Mouse (Mus musculus) lung, embryonic 15.5 days (tissue): ENCODE data around the gene Tmsb15l. TPM values are rescaled to one million over a fixed set of nuclear protein-coding genes. Genes with fewer than 3 reads are reported as not detected.

Source experiments
- ATAC-seq: fragments of 200-750 bp; cut with Nextera tagmentation; 2 replicates; pipeline ENCODE4 v1.8.0; 2017; ENCODE audit warnings: moderate number of reproducible peaks, borderline replicate concordance; ENCODE audit not compliant: low FRiP score, low TSS enrichment; ENCODE audit errors: extremely low read depth
- H3K27ac ChIP-seq: fragments of 300-500 bp; sonication (generic); 2 replicates; pipeline ENCODE4 v1.5.1; 2015; ENCODE audit warnings: moderate library complexity, mild to moderate bottlenecking, inconsistent platforms
- H3K27me3 ChIP-seq: fragments of 300-500 bp; sonication (generic); 2 replicates; pipeline ENCODE4 v1.6.1; 2015; ENCODE audit warnings: inconsistent platforms
- H3K36me3 ChIP-seq: fragments of 300-500 bp; sonication (generic); 2 replicates; pipeline ENCODE4 v1.6.1; 2015; ENCODE audit warnings: inconsistent platforms
- H3K4me1 ChIP-seq: fragments of 300-500 bp; sonication (generic); 2 replicates; pipeline ENCODE4 v1.6.1; 2015; ENCODE audit warnings: inconsistent platforms
- H3K4me2 ChIP-seq: fragments of 300-500 bp; sonication (generic); 2 replicates; pipeline ENCODE4 v1.6.1; 2015; ENCODE audit warnings: inconsistent platforms, mild to moderate bottlenecking, moderate library complexity
- H3K4me3 ChIP-seq: fragments of 300-500 bp; sonication (generic); 2 replicates; pipeline ENCODE4 v1.5.1; 2015; ENCODE audit warnings: mild to moderate bottlenecking, inconsistent platforms
- H3K9ac ChIP-seq: fragments of 300-500 bp; sonication (generic); 2 replicates; pipeline ENCODE4 v1.6.1; 2015; ENCODE audit warnings: inconsistent platforms
- H3K9me3 ChIP-seq: fragments of 300-500 bp; sonication (generic); 2 replicates; pipeline ENCODE4 v1.6.1; 2016; ENCODE audit warnings: inconsistent platforms
- WGBS: fragments of 180-500 bp; shearing (Covaris S2); methylation state at CpG from one replicate; pipeline ENCODE4 v1.1.7; 2015; 5-methylcytosine and 5-hydroxymethylcytosine counted together
- polyA plus RNA-seq: library from polyadenylated mRNA; unstranded; fragments of >200 nt; fragmentation: Nextera tagmentation; extraction: Ambion mirVana; gene quantifications from 2 replicates; pipeline ENCODE4 v1.2.1, GENCODE M21; 2015

Tmsb15l gene
- 2.9 and 3.5 TPM in 2 replicates for polyA plus RNA-seq

GRCm38 (mm10) chrX:136976424-136977084 lies at the start of gene Tmsb15l, which contains the start of gene Tmsb15b1:
TSS of gene Tmsb15l (minus strand) at chrX:136976869.
TSS of gene Tmsb15b1 (minus strand) at chrX:136976874.
- no peaks in the 10 kb centered on the region for H3K27me3 ChIP-seq
- peak; percentile 100 for ATAC-seq
- no peaks in the 10 kb centered on the region for H3K9me3 ChIP-seq
- no peak within 1 kb of the TSS for H3K27ac ChIP-seq
- peak within 1 kb of the TSS; percentile 41 for H3K4me3 ChIP-seq
- 25% methylated on average over 15 of the region's 15 CpGs for WGBS
- no peaks in the 10 kb centered on the region for H3K4me1 ChIP-seq
- peak within 1 kb of the TSS; percentile 22; the same call in 1 of the 2 replicates for H3K9ac ChIP-seq
- no peaks in the 10 kb centered on the region for H3K36me3 ChIP-seq
- peak within 1 kb of the TSS; percentile 54 for H3K4me2 ChIP-seq

- H3K27me3 ChIP-seq, result no peaks in the 10 kb centered on the region
- no peak for ATAC-seq
- H3K4me1 ChIP-seq, result no peaks in the 10 kb centered on the region
- H3K9me3 ChIP-seq, result no peaks in the 10 kb centered on the region
- H3K4me3 ChIP-seq, result no peak overlapping the region
- H3K9ac ChIP-seq, result no peak overlapping the region
- H3K4me2 ChIP-seq, result no peak overlapping the region
- peaks cover 3% of the 10 kb centered on the region; the same call in 1 of the 2 replicates for H3K36me3 ChIP-seq
- 5% methylated on average over 1 of the region's 1 CpGs for WGBS
- no peak overlapping the region for H3K27ac ChIP-seq
Observed at GRCm38 (mm10) chrX:137019310-137019709, 42.6 kb upstream of the Tmsb15l start.

- H3K36me3 ChIP-seq, result peaks cover 3% of the 10 kb centered on the region; the same call in 1 of the 2 replicates
- H3K4me3 ChIP-seq, result no peak overlapping the region
- H3K4me2 ChIP-seq, result no peak overlapping the region
- H3K9me3 ChIP-seq, result no peaks in the 10 kb centered on the region
- no peak for ATAC-seq
- WGBS, result 81% methylated on average over 1 of the region's 1 CpGs
- H3K9ac ChIP-seq, result no peak overlapping the region
- no peak overlapping the region for H3K27ac ChIP-seq
- no peaks in the 10 kb centered on the region for H3K4me1 ChIP-seq
- H3K27me3 ChIP-seq, result no peaks in the 10 kb centered on the region
Observed at GRCm38 (mm10) chrX:137017668-137018067, 41.0 kb upstream of the Tmsb15l start.

GRCm38 (mm10) chrX:137015099-137015709 lies 38.5 kb upstream of the Tmsb15l start:
- Histone ChIP-seq H3K9me3 (no peaks in the 10 kb centered on the region), H3K27me3 (no peaks in the 10 kb centered on the region), H3K4me2 (no peak overlapping the region), H3K4me3 (no peak overlapping the region), H3K27ac (no peak overlapping the region), H3K9ac (no peak overlapping the region), H3K36me3 (peaks cover 3% of the 10 kb centered on the region; the same call in 1 of the 2 replicates), H3K4me1 (no peaks in the 10 kb centered on the region)
- 52% methylated on average over 6 of the region's 6 CpGs for WGBS
- ATAC-seq, result no peak

- WGBS, result 67% methylated on average over 2 of the region's 2 CpGs
- H3K4me2 ChIP-seq, result no peak overlapping the region
- no peaks in the 10 kb centered on the region for H3K9me3 ChIP-seq
- no peaks in the 10 kb centered on the region for H3K36me3 ChIP-seq
- H3K4me1 ChIP-seq, result no peaks in the 10 kb centered on the region
- H3K27me3 ChIP-seq, result peaks cover 11% of the 10 kb centered on the region
- H3K27ac ChIP-seq, result no peak overlapping the region
- H3K4me3 ChIP-seq, result no peak overlapping the region
- ATAC-seq, result no peak
- no peak overlapping the region for H3K9ac ChIP-seq
Observed at GRCm38 (mm10) chrX:136996256-136996655, 19.6 kb upstream of the Tmsb15l start.

- Histone ChIP-seq H3K4me1 (no peaks in the 10 kb centered on the region), H3K27me3 (peaks cover 11% of the 10 kb centered on the region), H3K27ac (no peak overlapping the region), H3K9ac (no peak overlapping the region), H3K4me3 (peak overlapping the region; percentile 40), H3K36me3 (no peaks in the 10 kb centered on the region), H3K4me2 (peak overlapping the region; percentile 69), H3K9me3 (no peaks in the 10 kb centered on the region)
- no peak for ATAC-seq
- WGBS, result 37% methylated on average over 14 of the region's 14 CpGs
Observed at GRCm38 (mm10) chrX:136993641-136994040, 17.0 kb upstream of the Tmsb15l start.

GRCm38 (mm10) chrX:136992978-136993547 lies 16.4 kb upstream of the Tmsb15l start, which contains the start of gene Zcchc18:
TSS of gene Zcchc18 (plus strand) at chrX:136993155.
- peaks cover 11% of the 10 kb centered on the region for H3K27me3 ChIP-seq

GRCm38 (mm10) chrX:136992191-136992965 lies 15.7 kb upstream of the Tmsb15l start:
- no peak overlapping the region for H3K27ac ChIP-seq
- peak; percentile 16; the same call in 1 of the 2 replicates for ATAC-seq
- WGBS, result 26% methylated on average over 19 of the region's 19 CpGs
- H3K4me3 ChIP-seq, result peak overlapping the region; percentile 40
- no peaks in the 10 kb centered on the region for H3K4me1 ChIP-seq
- H3K36me3 ChIP-seq, result no peaks in the 10 kb centered on the region
- H3K27me3 ChIP-seq, result peaks cover 11% of the 10 kb centered on the region
- H3K9me3 ChIP-seq, result no peaks in the 10 kb centered on the region
- H3K9ac ChIP-seq, result no peak overlapping the region
- peak overlapping the region; percentile 69 for H3K4me2 ChIP-seq

More at GRCm38 (mm10) chrX:136992978-136993547, 16.4 kb upstream of the Tmsb15l start, which contains the start of gene Zcchc18:
- H3K9ac ChIP-seq, result no peak within 1 kb of the TSS
- H3K4me3 ChIP-seq, result peak within 1 kb of the TSS; percentile 40
- H3K9me3 ChIP-seq, result no peaks in the 10 kb centered on the region
- H3K36me3 ChIP-seq, result no peaks in the 10 kb centered on the region
- peak within 1 kb of the TSS; percentile 69 for H3K4me2 ChIP-seq
- ATAC-seq, result peak; percentile 92; the same call in 1 of the 2 replicates
- no peaks in the 10 kb centered on the region for H3K4me1 ChIP-seq
- H3K27ac ChIP-seq, result no peak within 1 kb of the TSS
- WGBS, result 19% methylated on average over 26 of the region's 26 CpGs

GRCm38 (mm10) chrX:136991274-136991673 lies 14.6 kb upstream of the Tmsb15l start:
- Histone ChIP-seq H3K4me1 (no peaks in the 10 kb centered on the region), H3K4me2 (no peak overlapping the region), H3K4me3 (no peak overlapping the region), H3K27me3 (peaks cover 11% of the 10 kb centered on the region), H3K36me3 (no peaks in the 10 kb centered on the region), H3K9me3 (no peaks in the 10 kb centered on the region), H3K9ac (no peak overlapping the region), H3K27ac (no peak overlapping the region)
- WGBS, result 44% methylated on average over 2 of the region's 2 CpGs
- ATAC-seq, result no peak

- no peaks in the 10 kb centered on the region for H3K9me3 ChIP-seq
- no peak for ATAC-seq
- H3K4me3 ChIP-seq, result no peak overlapping the region
- H3K27me3 ChIP-seq, result no peaks in the 10 kb centered on the region; the same call in 1 of the 2 replicates
- H3K36me3 ChIP-seq, result no peaks in the 10 kb centered on the region
- H3K9ac ChIP-seq, result no peak overlapping the region
- H3K4me2 ChIP-seq, result no peak overlapping the region
- H3K4me1 ChIP-seq, result no peaks in the 10 kb centered on the region
- no peak overlapping the region for H3K27ac ChIP-seq
Observed at GRCm38 (mm10) chrX:136986039-136986438, 9.4 kb upstream of the Tmsb15l start.

- no peaks in the 10 kb centered on the region for H3K27me3 ChIP-seq
- no peaks in the 10 kb centered on the region for H3K9me3 ChIP-seq
- H3K4me2 ChIP-seq, result no peak overlapping the region
- H3K27ac ChIP-seq, result no peak overlapping the region
- no peak overlapping the region for H3K4me3 ChIP-seq
- no peaks in the 10 kb centered on the region for H3K36me3 ChIP-seq
- no peak for ATAC-seq
- no peak overlapping the region for H3K9ac ChIP-seq
- H3K4me1 ChIP-seq, result no peaks in the 10 kb centered on the region
Observed at GRCm38 (mm10) chrX:136978616-136979015, 1.9 kb upstream of the Tmsb15l start.
